ENCODE assay signal across 24 mouse cellular contexts in the genomic region with DNA sequence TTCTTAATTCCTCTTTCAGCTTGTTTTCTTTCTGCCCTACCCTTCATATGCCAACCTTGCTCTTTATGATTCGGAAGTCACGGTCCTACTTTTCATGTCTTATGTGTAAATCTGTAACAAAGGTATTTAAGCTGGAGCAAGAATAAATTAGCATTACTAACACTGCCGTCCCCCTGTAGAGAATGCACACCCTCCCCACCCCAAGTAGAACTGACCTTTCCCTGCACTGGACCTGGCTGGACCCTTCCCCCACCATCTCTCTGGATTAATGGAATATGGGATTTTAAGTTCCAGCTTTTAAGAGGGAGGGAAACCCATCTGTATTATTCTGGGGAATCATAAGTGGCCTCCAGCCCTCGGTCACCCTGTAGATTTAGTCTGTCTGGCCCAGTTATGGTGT.
DNase-seq lines count a peak whose midpoint lies in the region; ATAC-seq and TF ChIP-seq lines count a peak whose summit lies in the region.
"Had no signal": no experiment of that assay in that cellular context is flagged by ENCODE, and none has a peak within 500 bp of the region (broad histone marks: within the 10 kb centered on the region; RNA-seq: fewer than 3 reads in every experiment).

No protein-coding gene starts in this region.

- no peak overlapping the region for H3K4me2 ChIP-seq in intestine, embryonic 14.5 days (ENCODE audit: low read length)
- no peak overlapping the region for H3K4me2 ChIP-seq in intestine, postnatal 0 days (replicated peaks; ENCODE audit: low read depth)
- no peak overlapping the region for H3K4me2 ChIP-seq in kidney, postnatal 0 days (ENCODE audit: low read length)
- no peak overlapping the region for H3K4me2 ChIP-seq in midbrain, postnatal 0 days (ENCODE audit: low read depth, low read length, poor library complexity, severe bottlenecking)
- H3K4me2 ChIP-seq: embryonic facial prominence, embryonic 12.5 days; hindbrain, embryonic 14.5 days; liver, embryonic 15.5 days; neural tube, embryonic 12.5 days had no signal

- no peaks in the 10 kb centered on the region for H3K27me3 ChIP-seq in intestine, embryonic 14.5 days (replicated peaks; ENCODE audit: control insufficient read depth, insufficient read depth, low read length)
- no peaks in the 10 kb centered on the region for H3K27me3 ChIP-seq in intestine, postnatal 0 days (replicated peaks; ENCODE audit: control insufficient read depth, insufficient read depth, low read length)
- H3K27me3 ChIP-seq in kidney, postnatal 0 days (ENCODE audit: insufficient read depth, low read length): no peaks in the 10 kb centered on the region
- no peaks in the 10 kb centered on the region for H3K27me3 ChIP-seq in midbrain, embryonic 10.5 days (ENCODE audit: low read depth, poor library complexity, severe bottlenecking)
- H3K27me3 ChIP-seq in midbrain, postnatal 0 days (ENCODE audit: insufficient read depth, low read length): no peaks in the 10 kb centered on the region
- H3K27me3 ChIP-seq: embryonic facial prominence, embryonic 12.5 days; liver, embryonic 15.5 days; neural tube, embryonic 12.5 days had no signal

- WGBS in intestine, embryonic 14.5 days: 80% methylated on average over 4 of the region's 4 CpGs
- WGBS in intestine, postnatal 0 days: 81% methylated on average over 4 of the region's 4 CpGs
- 52% methylated on average over 4 of the region's 4 CpGs for WGBS in kidney, postnatal 0 days
- 67% methylated on average over 4 of the region's 4 CpGs for WGBS in midbrain, embryonic 10.5 days
- 44% methylated on average over 4 of the region's 4 CpGs for WGBS in midbrain, postnatal 0 days

- TF ChIP-seq CTCF in intestine, postnatal 0 days (IDR thresholded peaks at IDR 0.05; ENCODE audit: low read depth): no peak
- TF ChIP-seq CTCF in kidney, postnatal 0 days (IDR thresholded peaks at IDR 0.05; ENCODE audit: low read depth): no peak
- TF ChIP-seq CTCF in midbrain, postnatal 0 days (IDR thresholded peaks at IDR 0.05): no peak

- H3K4me1 ChIP-seq in intestine, embryonic 14.5 days (replicated peaks; ENCODE audit: control insufficient read depth, insufficient read depth, low read length): peaks cover 13% of the 10 kb centered on the region
- H3K4me1 ChIP-seq in intestine, postnatal 0 days (replicated peaks; ENCODE audit: control insufficient read depth, insufficient read depth, low read length): peaks cover 3% of the 10 kb centered on the region
- peaks cover 23% of the 10 kb centered on the region; the same call in 1 of the 2 replicates for H3K4me1 ChIP-seq in kidney, postnatal 0 days (replicated peaks; ENCODE audit: insufficient read depth, low read length)
- H3K4me1 ChIP-seq in midbrain, embryonic 10.5 days: peaks cover 51% of the 10 kb centered on the region
- H3K4me1 ChIP-seq in midbrain, postnatal 0 days (ENCODE audit: insufficient read depth, low read length): peaks cover 6% of the 10 kb centered on the region; the same call in 1 of the 2 replicates
- H3K4me1 ChIP-seq: liver, embryonic 15.5 days; megakaryocyte, embryonic 14.5 days had no signal

- no peak for ATAC-seq in intestine, embryonic 14.5 days (replicated peaks; ENCODE audit: low FRiP score, low TSS enrichment, low read depth)
- ATAC-seq in intestine, postnatal 0 days: no peak
- no peak for ATAC-seq in kidney, postnatal 0 days (replicated peaks; ENCODE audit: low FRiP score, low read depth)
- no peak for ATAC-seq in midbrain, postnatal 0 days (ENCODE audit: low FRiP score)
- ATAC-seq: forebrain, postnatal 0 days; inflammation-experienced regulatory T-cells, adult 6 months had no signal

- no peak overlapping the region for H3K9ac ChIP-seq in intestine, embryonic 14.5 days (ENCODE audit: low read length)
- no peak overlapping the region for H3K9ac ChIP-seq in intestine, postnatal 0 days (ENCODE audit: low read depth, low read length)
- H3K9ac ChIP-seq in kidney, postnatal 0 days (ENCODE audit: low read depth, low read length): no peak overlapping the region
- H3K9ac ChIP-seq in midbrain, postnatal 0 days (replicated peaks; ENCODE audit: low read length, poor library complexity, severe bottlenecking): no peak overlapping the region
- H3K9ac ChIP-seq: embryonic facial prominence, embryonic 12.5 days; forebrain, postnatal 0 days; hindbrain, embryonic 14.5 days; liver, embryonic 15.5 days; neural tube, embryonic 12.5 days had no signal

- no peak for DNase-seq in intestine, embryonic 14.5 days (ENCODE audit: low spot score)
- DNase-seq in kidney, postnatal 0 days (ENCODE audit: low spot score): peak; percentile 42
- no peak for DNase-seq in kidney, adult 18-20 months
- no peak for DNase-seq in midbrain, embryonic 10.5 days (ENCODE audit: low spot score)
- no peak for DNase-seq in midbrain, postnatal 0 days (ENCODE audit: low spot score)
- peak; percentile 53 for DNase-seq in kidney, postnatal 14 days
- no peak for DNase-seq in layer of hippocampus, adult 9-10 months (ENCODE audit: low spot score)
- DNase-seq: adrenal gland, postnatal 14 days; cerebellum, adult 2 months; cerebellum, postnatal 25 days; forebrain, postnatal 0 days; gastrocnemius, postnatal 14 days; heart, postnatal 4 days; liver; lung, postnatal 36 days; right cerebral cortex, postnatal 14 days; thymus, postnatal 25 days had no signal

- H3K27ac ChIP-seq in intestine, embryonic 14.5 days (ENCODE audit: low read depth): 0 out of 2 replicates have a peak overlapping the region, but pooled peaks have one; percentile 10
- H3K27ac ChIP-seq in intestine, postnatal 0 days (ENCODE audit: low read depth, low read length): no peak overlapping the region
- peak overlapping the region; percentile 77 for H3K27ac ChIP-seq in kidney, postnatal 0 days
- 0 out of 2 replicates have a peak overlapping the region, but pooled peaks have one; percentile 9 for H3K27ac ChIP-seq in midbrain, embryonic 10.5 days (replicated peaks)
- H3K27ac ChIP-seq in midbrain, postnatal 0 days (ENCODE audit: low read depth, low read length): no peak overlapping the region
- H3K27ac ChIP-seq: embryonic facial prominence, embryonic 12.5 days; hindbrain, embryonic 14.5 days; liver, embryonic 15.5 days; neural tube, embryonic 12.5 days had no signal

- no peaks in the 10 kb centered on the region for H3K9me3 ChIP-seq in intestine, embryonic 14.5 days (ENCODE audit: control insufficient read depth, low read length)
- H3K9me3 ChIP-seq in intestine, postnatal 0 days (ENCODE audit: control insufficient read depth): no peaks in the 10 kb centered on the region
- H3K9me3 ChIP-seq in kidney, postnatal 0 days (replicated peaks; ENCODE audit: low read length): no peaks in the 10 kb centered on the region
- H3K9me3 ChIP-seq in midbrain, embryonic 10.5 days (replicated peaks): no peaks in the 10 kb centered on the region
- H3K9me3 ChIP-seq in midbrain, postnatal 0 days (ENCODE audit: low read length): no peaks in the 10 kb centered on the region
- H3K9me3 ChIP-seq: embryonic facial prominence, embryonic 12.5 days; liver, embryonic 15.5 days; neural tube, embryonic 12.5 days had no signal

- no peak overlapping the region for H3K4me3 ChIP-seq in intestine, embryonic 14.5 days (ENCODE audit: low read depth, low read length)
- no peak overlapping the region for H3K4me3 ChIP-seq in intestine, postnatal 0 days (ENCODE audit: low read depth, low read length)
- H3K4me3 ChIP-seq in kidney, postnatal 0 days (replicated peaks; ENCODE audit: low read depth, low read length): no peak overlapping the region
- H3K4me3 ChIP-seq in midbrain, embryonic 10.5 days: no peak overlapping the region
- no peak overlapping the region for H3K4me3 ChIP-seq in midbrain, postnatal 0 days (ENCODE audit: low read depth, low read length)
- H3K4me3 ChIP-seq: embryonic facial prominence, embryonic 12.5 days; liver, embryonic 15.5 days; megakaryocyte, embryonic 14.5 days; neural tube, embryonic 12.5 days had no signal

- 0 out of 2 replicates have a peak, but pooled peaks cover 8% of the 10 kb centered on the region for H3K36me3 ChIP-seq in intestine, embryonic 14.5 days (ENCODE audit: control insufficient read depth, insufficient read depth, low read length)
- no peaks in the 10 kb centered on the region for H3K36me3 ChIP-seq in intestine, postnatal 0 days (ENCODE audit: control insufficient read depth, insufficient read depth)
- H3K36me3 ChIP-seq in kidney, postnatal 0 days (ENCODE audit: insufficient read depth, low read length): no peaks in the 10 kb centered on the region
- H3K36me3 ChIP-seq in midbrain, embryonic 10.5 days: 0 out of 2 replicates have a peak, but pooled peaks cover 9% of the 10 kb centered on the region
- H3K36me3 ChIP-seq in midbrain, postnatal 0 days (ENCODE audit: insufficient read depth, low read length): no peaks in the 10 kb centered on the region
- H3K36me3 ChIP-seq: embryonic facial prominence, embryonic 12.5 days; liver, embryonic 15.5 days had no signal

Comparison
In these comparisons a context has a peak if more than half of its experiments do, and no peak if none do; other contexts are left out.
1. DNase-seq: peak in kidney, postnatal 0 days (single experiment) and kidney, postnatal 14 days (single experiment); none in intestine, embryonic 14.5 days (single experiment), kidney, adult 18-20 months (single experiment), midbrain, embryonic 10.5 days (single experiment), midbrain, postnatal 0 days (single experiment) and layer of hippocampus, adult 9-10 months (single experiment).
2. H3K27ac ChIP-seq: peak in intestine, embryonic 14.5 days (single experiment), kidney, postnatal 0 days (single experiment) and midbrain, embryonic 10.5 days (single experiment); none in intestine, postnatal 0 days (single experiment) and midbrain, postnatal 0 days (single experiment).